Mouse (Mus musculus) heart, adult 18-20 months (tissue): ENCODE data around the gene Kcnc1. TPM values are rescaled to one million over a fixed set of nuclear protein-coding genes. Genes with fewer than 3 reads are reported as not detected.

Experiments
- DNase-seq, 2 experiments: peaks; one replicate each; pipeline ENCODE4 v3.0.0; 2021 to 2022; ENCODE audit warnings: mixed read lengths in 1 of 2
- total RNA-seq, 2 experiments: library from RNA; stranded (reverse); gene quantifications; 2 replicates each; pipeline ENCODE4 v1.2.3; 2021

The Kcnc1 gene
- total RNA-seq, 2 experiments from 2014 or later: 0.41 to 0.45 TPM

DNA sequence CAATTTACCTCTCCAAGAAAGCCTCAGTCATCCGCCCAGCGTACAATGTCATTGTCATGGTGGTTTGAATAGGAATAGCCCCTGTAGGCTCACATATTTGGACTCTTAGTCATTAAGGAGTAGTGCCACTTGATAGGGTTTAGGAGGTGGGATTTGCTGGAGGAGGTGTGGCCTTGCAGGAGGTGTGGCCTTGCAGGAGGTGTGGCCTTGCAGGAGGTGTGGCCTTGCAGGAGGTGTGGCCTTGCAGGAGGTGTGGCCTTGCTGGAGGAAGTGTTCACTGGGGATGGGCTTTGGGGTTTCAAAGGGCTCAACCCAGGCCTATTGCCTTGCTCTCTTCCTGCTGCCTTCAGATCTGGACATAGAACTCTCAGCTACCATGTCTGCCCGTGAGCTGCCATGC is 81.2 kb downstream of the Kcnc1 start:
- no peak for DNase-seq

GRCm38 (mm10) chr7:46479793-46480192 is 83.5 kb downstream of the Kcnc1 start:
- peak in 1 of 2 experiments; percentile 11 for DNase-seq

- peak; percentile 66 to 88 for DNase-seq
Measured at GRCm38 (mm10) chr7:46482099-46482531, 85.8 kb downstream of the Kcnc1 start.

DNA sequence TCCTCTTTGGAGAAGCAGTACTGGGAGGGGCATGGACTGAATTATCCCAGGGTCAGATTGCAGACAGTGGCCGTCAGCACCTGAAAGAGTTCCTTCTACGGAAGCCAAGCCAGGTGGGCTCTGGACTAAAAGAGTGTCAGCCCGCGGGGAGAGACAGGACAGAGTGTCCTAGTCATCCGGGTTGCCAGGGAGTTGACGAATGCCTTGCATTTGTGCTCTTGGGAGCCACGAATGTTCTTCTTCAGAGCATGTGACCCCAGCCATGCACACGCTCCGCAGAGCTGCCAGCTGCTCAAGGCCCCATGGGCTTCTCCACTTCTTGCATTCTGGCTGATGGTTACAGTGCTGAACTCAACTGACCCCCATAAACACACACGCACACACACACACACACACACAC is 86.8 kb downstream of the Kcnc1 start:
- no peak for DNase-seq

GRCm38 (mm10) chr7:46484223-46484622 is 87.9 kb downstream of the Kcnc1 start:
- DNase-seq: no peak

DNA sequence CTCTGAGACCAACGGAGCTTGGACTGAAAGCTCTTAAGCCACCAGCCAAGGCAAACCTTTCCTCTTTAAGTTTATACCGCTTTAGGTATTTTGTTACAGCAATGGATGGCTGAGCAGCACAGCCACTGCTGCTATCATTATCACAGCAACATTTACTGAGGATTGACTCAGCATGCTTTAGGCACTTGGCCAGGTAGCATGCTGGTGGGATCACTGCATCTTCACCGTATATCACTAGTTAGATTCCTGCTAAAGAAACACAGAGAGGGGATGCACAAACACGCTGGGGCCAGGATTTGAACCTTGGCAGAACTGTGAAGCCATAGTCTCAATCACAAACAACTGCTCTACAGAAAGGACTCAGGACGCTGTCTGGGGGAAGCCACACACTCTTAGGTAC is 90.5 kb downstream of the Kcnc1 start:
- DNase-seq: no peak

DNA sequence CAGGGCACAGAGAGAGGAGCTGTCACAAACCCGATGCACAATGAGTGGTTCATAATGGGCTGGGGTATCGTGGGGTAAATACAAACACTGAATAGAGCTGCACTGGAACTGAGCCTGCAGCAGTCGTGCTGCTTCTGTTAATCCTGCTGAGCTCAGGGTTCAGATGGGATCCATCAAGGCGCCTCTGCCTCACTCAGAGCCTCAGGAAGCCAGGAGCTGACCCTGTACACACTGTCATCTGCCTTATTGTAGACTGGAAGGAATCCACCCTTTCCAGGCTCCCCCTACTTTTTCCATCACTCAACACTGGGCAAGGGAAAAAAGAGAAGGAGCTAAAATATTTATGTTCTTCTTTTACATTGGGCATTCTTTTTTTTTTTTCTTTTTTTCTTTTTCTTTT is 91.1 kb downstream of the Kcnc1 start:
- no peak for DNase-seq

Other genes starting within 250 kb of the Kcnc1 start
- 10 to 100 TPM; 40.7 to 52.5 TPM for gene Abcc8, start 216.5 kb upstream of the Kcnc1 start, total RNA-seq
- gene Ush1c, start 158.0 kb upstream of the Kcnc1 start, total RNA-seq: 1 to 10 TPM; 4.5 to 4.8 TPM
- gene Otog, start 155.5 kb upstream of the Kcnc1 start, total RNA-seq: under 1 TPM; 0.05 TPM
- not detected for gene Myod1, start 20.0 kb upstream of the Kcnc1 start, total RNA-seq
- gene Sergef, start 243.3 kb downstream of the Kcnc1 start, total RNA-seq: 1 to 10 TPM; 3.8 to 5.9 TPM